10 mouse cellular contexts compared by ENCODE assay signal in genomic region chr16:21311781-21312180, GRCm38 (mm10).
DNase-seq lines count a peak whose midpoint lies in the region; ATAC-seq and TF ChIP-seq lines count a peak whose summit lies in the region.
"Had no signal": no experiment of that assay in that cellular context is flagged by ENCODE, and none has a peak within 500 bp of the region (broad histone marks: within the 10 kb centered on the region; RNA-seq: fewer than 3 reads in every experiment).

No protein-coding gene starts in this region.

- H3K4me2 ChIP-seq in lung, embryonic 16.5 days (ENCODE audit: low read depth, low read length) = no peak overlapping the region
- peak overlapping the region; percentile 61; the same call in 1 of the 2 replicates for H3K4me2 ChIP-seq in limb, embryonic 12.5 days
- H3K4me2 ChIP-seq in stomach, embryonic 15.5 days = no peak overlapping the region

- TF ChIP-seq CTCF in gastrocnemius, adult 2 months (IDR thresholded peaks at IDR 0.05) = no peak

- H3K9ac ChIP-seq in lung, embryonic 16.5 days (ENCODE audit: low read length) = no peak overlapping the region
- peak overlapping the region; percentile 50; the same call in 1 of the 2 replicates for H3K9ac ChIP-seq in limb, embryonic 12.5 days (replicated peaks)
- H3K9ac ChIP-seq in stomach, embryonic 15.5 days = no peak overlapping the region

- H3K9me3 ChIP-seq in lung, embryonic 16.5 days (ENCODE audit: control insufficient read depth, low read length) = no peaks in the 10 kb centered on the region
- no peaks in the 10 kb centered on the region for H3K9me3 ChIP-seq in limb, embryonic 12.5 days
- H3K9me3 ChIP-seq in stomach, embryonic 15.5 days = no peaks in the 10 kb centered on the region

- H3K4me1 ChIP-seq in lung, embryonic 16.5 days (replicated peaks; ENCODE audit: control insufficient read depth, insufficient read depth, low read length) = peaks cover 23% of the 10 kb centered on the region
- H3K4me1 ChIP-seq in limb, embryonic 12.5 days (replicated peaks) = peaks cover 72% of the 10 kb centered on the region
- peaks cover 32% of the 10 kb centered on the region; the same call in 1 of the 2 replicates for H3K4me1 ChIP-seq in stomach, embryonic 15.5 days

- H3K4me3 ChIP-seq in gastrocnemius, adult 2 months = no peak overlapping the region
- no peak overlapping the region for H3K4me3 ChIP-seq in lung, embryonic 16.5 days (ENCODE audit: low read length)
- no peak overlapping the region for H3K4me3 ChIP-seq in limb, embryonic 12.5 days (replicated peaks)
- no peak overlapping the region for H3K4me3 ChIP-seq in stomach, embryonic 15.5 days (replicated peaks)

- ATAC-seq in lung, embryonic 16.5 days (ENCODE audit: low read depth) = no peak
- ATAC-seq in limb, embryonic 12.5 days (ENCODE audit: insufficient number of reproducible peaks, insufficient read depth, low FRiP score, low TSS enrichment, low read depth) = no peak
- no peak for ATAC-seq in stomach, embryonic 15.5 days (ENCODE audit: insufficient read depth, low FRiP score, low read depth)

- no peak for DNase-seq in gastrocnemius, adult 2 months
- no peak for DNase-seq in gastrocnemius, postnatal 14 days
- no peak for DNase-seq in lung, postnatal 25 days (ENCODE audit: low spot score)
- DNase-seq in natural killer cell, adult 2 months (ENCODE audit: low spot score in 2 of 2) = no peak
- DNase-seq in cerebellum, adult 18-20 months = no peak
- DNase-seq: left cerebral cortex, postnatal 4 days; thymus, postnatal 25 days had no signal

- H3K27me3 ChIP-seq in lung, embryonic 16.5 days (ENCODE audit: control insufficient read depth, insufficient read depth, low read depth, low read length) = no peaks in the 10 kb centered on the region
- no peaks in the 10 kb centered on the region for H3K27me3 ChIP-seq in limb, embryonic 12.5 days
- no peaks in the 10 kb centered on the region for H3K27me3 ChIP-seq in stomach, embryonic 15.5 days (replicated peaks)

- intact Hi-C loops in gastrocnemius, adult 2 months (cut with DNase I) = no loop called here
- intact Hi-C loops in gastrocnemius, postnatal 14 days (cut with DNase I; ENCODE audit: low total_unique reads) = no loop called here

- H3K27ac ChIP-seq in gastrocnemius, adult 2 months = peak overlapping the region; percentile 82
- H3K27ac ChIP-seq in lung, embryonic 16.5 days (ENCODE audit: low read length) = peak overlapping the region; percentile 87; the same call in 1 of the 2 replicates
- peak overlapping the region; percentile 96 for H3K27ac ChIP-seq in limb, embryonic 12.5 days
- peak overlapping the region; percentile 93; the same call in 1 of the 2 replicates for H3K27ac ChIP-seq in stomach, embryonic 15.5 days

- H3K36me3 ChIP-seq in lung, embryonic 16.5 days (ENCODE audit: control insufficient read depth, insufficient read depth, low read length) = no peaks in the 10 kb centered on the region
- H3K36me3 ChIP-seq in limb, embryonic 12.5 days = no peaks in the 10 kb centered on the region
- no peaks in the 10 kb centered on the region for H3K36me3 ChIP-seq in stomach, embryonic 15.5 days
